Mouse (Mus musculus) spleen, postnatal 36 days (tissue): ENCODE measurements around the gene Vmn1r5.
"Not testable (repeated sequence)": the region's sequence is repeated elsewhere in the genome, so short reads cannot be mapped to it uniquely, and the experiment has no call there.

Source experiments
- DNase-seq, 2 experiments: peaks; one replicate each; pipeline ENCODE4 v3.0.0; 2022; ENCODE audit warnings: low spot score in 2 of 2, mixed read lengths in 1 of 2

The Vmn1r5 gene

GRCm38 (mm10) chr6:56969973-56970372, at the start of gene Vmn1r5:
TSS of gene Vmn1r5 (plus strand) at chr6:56970273.
- DNase-seq, result no peak

DNA sequence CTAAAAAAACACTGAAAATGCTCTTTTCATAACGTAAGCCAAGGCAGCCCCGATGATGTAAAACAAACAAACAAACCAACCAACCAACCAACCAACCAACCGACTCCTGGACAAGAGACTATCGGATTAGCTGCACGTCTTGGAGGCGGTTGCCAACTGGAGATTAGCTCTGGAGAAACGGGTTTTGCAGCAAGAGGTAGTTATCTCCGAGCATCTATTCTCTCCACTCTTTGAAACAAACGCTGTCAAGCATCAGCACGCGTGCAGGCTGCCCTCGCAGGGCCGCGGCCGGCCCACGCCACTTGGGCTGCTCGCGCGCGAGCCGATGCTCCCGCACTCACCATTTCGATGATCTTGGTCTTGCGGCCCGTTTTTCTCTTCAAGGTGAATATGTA, 46.7 kb upstream of the Vmn1r5 start:
- DNase-seq, result peak; percentile 31 to 53

DNA sequence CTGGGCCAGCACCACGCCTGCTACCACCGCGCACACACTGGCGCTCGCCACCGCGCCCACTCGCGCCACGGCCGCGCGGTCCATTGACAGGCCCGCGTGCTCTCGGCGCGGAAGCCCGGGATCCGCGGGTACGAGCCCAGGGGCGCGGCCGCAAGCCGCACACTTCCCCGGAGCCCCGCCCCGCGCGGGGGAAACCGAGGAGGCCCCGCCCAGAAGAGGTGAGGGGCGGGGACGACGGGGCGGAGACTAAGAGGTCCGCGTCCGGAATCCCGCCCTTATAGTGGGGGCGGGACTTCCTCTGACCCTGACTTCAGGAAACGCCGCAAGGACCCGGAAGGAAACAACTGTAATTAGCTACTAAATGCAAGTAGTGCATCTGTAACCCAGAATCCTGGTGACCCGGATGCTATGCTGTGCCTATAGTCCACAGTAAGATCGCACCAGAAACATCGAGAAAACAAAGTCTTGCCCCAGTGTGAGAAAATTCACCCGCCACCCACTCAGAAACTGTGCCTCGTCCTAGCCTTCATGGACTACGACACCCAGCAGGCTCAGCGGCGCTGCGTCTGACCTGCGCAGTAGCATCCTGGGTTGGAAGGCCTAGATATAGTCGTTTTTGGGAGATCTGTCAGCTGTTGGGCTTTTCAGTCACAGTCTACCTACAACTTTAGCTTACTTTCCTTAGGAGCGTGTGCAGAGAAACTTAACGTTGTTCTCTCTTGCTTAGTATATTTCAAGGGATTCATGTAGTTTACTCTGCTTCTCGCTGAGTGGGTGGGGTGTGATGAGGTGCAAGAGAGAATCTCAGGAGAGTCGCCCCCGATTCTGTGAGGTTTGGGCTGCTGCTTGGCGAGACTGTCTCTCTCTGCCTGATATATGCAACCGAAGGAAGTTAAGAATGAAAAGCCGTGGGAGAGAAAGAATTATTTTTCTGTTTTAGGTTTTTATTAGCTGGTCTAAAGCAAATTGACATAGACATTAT, 46.1 kb upstream of the Vmn1r5 start, which contains the start of the genes Nt5c3 and Vmn1r4:
Gene Nt5c3 (minus strand): TSS at position 207 of the 982 bp plus-strand sequence.
Gene Vmn1r4 (plus strand): TSS at position 290 of the 982 bp plus-strand sequence.
- peak; percentile 91 to 95 for DNase-seq

DNA sequence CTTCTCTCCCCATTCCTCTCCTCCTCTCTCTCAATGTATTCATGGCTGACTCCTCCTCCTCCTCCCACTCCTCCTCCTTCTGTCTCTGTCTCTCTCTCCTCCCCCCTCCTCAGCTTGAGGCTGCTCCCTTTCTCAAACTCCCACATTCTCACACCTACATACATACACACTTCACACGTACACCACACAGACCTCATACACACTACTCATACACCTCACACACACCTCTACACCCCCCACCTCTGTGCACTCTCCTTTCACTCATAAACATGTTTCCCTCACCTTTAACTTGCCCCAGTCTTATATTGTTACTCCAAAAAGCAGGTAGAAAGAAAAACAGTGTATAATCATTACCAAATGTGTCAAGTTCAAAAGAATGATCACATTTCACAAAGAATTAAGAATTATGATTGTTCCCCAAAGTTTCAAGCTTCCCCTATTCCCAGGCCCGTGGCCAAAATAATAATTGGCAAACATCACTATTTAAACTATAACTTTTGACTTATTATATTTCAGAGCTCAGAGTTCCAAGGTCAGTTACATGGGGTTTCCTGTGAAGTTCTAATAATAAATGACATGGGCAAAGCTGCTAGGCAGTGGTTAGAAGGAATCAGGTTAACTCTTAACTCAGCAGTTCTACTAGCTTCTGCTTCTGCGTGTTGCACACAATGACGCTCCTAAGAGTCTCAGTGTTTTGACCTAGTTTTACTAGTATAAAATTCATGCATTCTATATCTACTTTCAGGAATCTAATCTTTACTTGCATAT, 38.2 kb upstream of the Vmn1r5 start:
- DNase-seq, result no peak

DNA sequence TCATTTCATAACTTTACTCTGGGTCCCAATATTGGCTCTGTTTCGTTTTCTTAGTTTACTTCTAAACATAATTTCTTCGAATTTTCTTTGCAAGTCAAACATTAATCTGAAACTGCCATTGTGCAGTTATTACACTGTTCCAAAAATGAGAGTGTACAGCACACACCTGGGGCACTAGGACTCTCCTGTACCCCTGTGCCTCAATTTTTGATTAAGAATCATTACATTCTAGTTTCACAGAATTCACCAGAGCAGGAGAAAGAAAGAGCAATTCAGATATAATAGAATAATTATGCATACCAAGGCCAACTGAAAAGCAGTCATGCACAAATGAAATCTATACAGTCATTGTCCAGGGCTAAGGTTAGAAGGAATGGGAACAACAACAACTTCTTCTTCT, 37.6 kb upstream of the Vmn1r5 start:
- DNase-seq, result no peak

DNA sequence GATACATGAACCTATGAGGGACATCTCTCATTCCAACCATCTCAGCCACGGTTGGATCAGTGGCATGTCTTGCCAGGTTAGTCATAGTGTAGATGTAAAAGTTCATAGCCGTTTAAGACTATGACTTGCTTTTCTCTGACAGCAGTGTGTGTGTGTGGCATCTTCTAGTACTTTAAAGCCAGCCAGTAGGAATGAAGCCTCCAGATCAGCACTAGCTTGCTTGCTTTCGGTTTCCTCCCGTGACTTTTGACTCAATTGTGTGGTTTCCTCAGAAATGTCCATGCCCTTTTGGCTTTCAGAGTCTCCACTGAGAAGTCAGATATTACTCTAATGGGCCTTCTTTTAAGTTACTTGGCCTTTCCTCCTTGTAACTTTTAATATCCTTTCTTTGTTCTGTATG, 35.7 kb upstream of the Vmn1r5 start:
- no peak for DNase-seq

DNA sequence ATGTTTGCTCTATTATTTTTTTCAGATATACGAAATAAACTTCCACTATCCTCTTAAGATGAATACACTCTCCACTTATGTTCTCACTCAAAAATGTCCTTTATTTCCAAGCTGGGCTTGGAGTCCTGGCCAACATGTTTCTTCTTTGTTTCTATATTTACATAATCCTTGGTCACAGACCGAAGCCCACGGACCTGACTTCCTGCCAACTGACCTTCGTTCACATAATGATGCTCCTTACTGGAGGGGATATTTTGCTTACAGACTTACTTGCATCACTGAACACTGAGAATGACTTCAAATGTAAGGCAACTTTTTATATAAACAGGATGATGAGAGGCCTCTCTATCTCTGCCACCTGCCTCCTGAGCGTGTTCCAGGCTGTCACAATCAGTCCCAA, 13.6 kb upstream of the Vmn1r5 start:
- DNase-seq, result no peak

DNA sequence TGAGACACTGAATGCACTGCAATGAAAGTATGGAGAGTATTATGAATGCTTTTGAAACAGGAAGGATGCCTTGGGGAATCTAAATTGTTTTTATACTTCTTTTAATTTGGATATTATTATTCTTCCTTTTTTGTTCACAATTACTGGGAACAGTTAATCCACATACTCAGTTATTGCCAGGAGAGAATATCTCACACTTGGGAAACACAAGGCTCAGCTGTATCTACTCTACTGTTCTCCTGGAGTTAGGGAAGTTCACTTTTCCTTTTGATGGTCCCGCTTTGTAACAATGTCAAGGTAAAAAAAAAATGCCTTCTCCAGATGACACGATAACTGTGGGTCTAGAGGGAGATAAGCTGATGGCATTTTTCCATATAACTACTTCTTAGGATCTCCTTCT, 26.9 kb downstream of the Vmn1r5 start, which contains the start of gene Vmn1r6:
Gene Vmn1r6 (plus strand): TSS at position 301 of the 400 bp plus-strand sequence.
- DNase-seq, result no peak

GRCm38 (mm10) chr6:57025224-57025623, 55.2 kb downstream of the Vmn1r5 start, which contains the start of gene Vmn1r7:
TSS of gene Vmn1r7 (minus strand) at chr6:57025324.
- DNase-seq, result not testable (repeated sequence)

DNA sequence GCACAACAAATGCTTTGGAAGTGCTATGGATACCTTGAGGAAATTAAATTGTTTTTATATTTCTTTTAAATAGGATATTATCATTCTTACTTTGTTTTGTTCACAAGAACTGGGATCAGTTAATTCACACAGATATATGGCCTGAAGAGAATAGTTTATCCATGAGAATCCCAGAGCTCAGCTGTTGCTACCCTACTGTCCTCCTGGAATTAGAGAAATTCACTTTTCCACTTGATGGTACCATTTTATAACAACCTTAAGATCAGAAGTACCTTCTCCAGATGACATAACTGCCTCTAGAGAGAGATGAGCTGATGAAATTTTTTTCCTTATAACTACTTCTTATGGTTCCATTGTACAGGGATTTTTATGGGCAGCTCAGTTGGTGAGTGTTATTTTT, 61.9 kb downstream of the Vmn1r5 start, which contains the start of gene Vmn1r8:
Gene Vmn1r8 (plus strand): TSS at position 301 of the 400 bp plus-strand sequence.
- DNase-seq, result no peak

GRCm38 (mm10) chr6:57034674-57035073, 64.6 kb downstream of the Vmn1r5 start:
- DNase-seq, result no peak
